Mouse (Mus musculus) spleen, adult 2 months (tissue): ENCODE data around the gene Hspb11. TPM values are rescaled to one million over a fixed set of nuclear protein-coding genes. Genes with fewer than 3 reads are reported as not detected.

Experiments
- DNase-seq, 2 experiments: peaks; one replicate each; pipeline versions ENCODE4 v3.0.0 to v3.0.0-alpha.2; 2012 to 2021; ENCODE audit warnings: low spot score in 2 of 2, low read depth in 1 of 2
- H3K27ac ChIP-seq: fragments of 200-500 bp; 2 replicates; pipeline ENCODE4 v1.5.1; 2012; ENCODE audit warnings: low read length, inconsistent platforms; ENCODE audit not compliant: insufficient read depth
- H3K27me3 ChIP-seq: fragments of 200-500 bp; 2 replicates; pipeline ENCODE4 v1.6.1; 2012; ENCODE audit warnings: mild to moderate bottlenecking, moderate library complexity, low read length, inconsistent platforms; ENCODE audit not compliant: control insufficient read depth, insufficient read depth
- H3K36me3 ChIP-seq: fragments of 200-500 bp; 2 replicates; pipeline ENCODE4 v1.6.1; 2012; ENCODE audit warnings: mild to moderate bottlenecking, low read length, inconsistent platforms; ENCODE audit not compliant: control insufficient read depth, insufficient read depth
- H3K4me1 ChIP-seq: fragments of 200-500 bp; 2 replicates; pipeline ENCODE4 v1.6.1; 2011; ENCODE audit warnings: inconsistent platforms; ENCODE audit not compliant: control insufficient read depth, insufficient read depth, insufficient read length
- H3K4me3 ChIP-seq: fragments of 200-500 bp; 2 replicates; pipeline ENCODE4 v1.5.1; 2011; ENCODE audit warnings: mild to moderate bottlenecking, inconsistent platforms; ENCODE audit not compliant: insufficient read depth, insufficient read length; ENCODE audit errors: extremely low read depth
- CTCF ChIP-seq: fragments of 200-500 bp; IDR thresholded peaks from 2 replicates; pipeline ENCODE4 v1.5.1; 2011; ENCODE audit warnings: mild to moderate bottlenecking, inconsistent platforms; ENCODE audit not compliant: insufficient read depth, insufficient read length, insufficient replicate concordance; ENCODE audit errors: extremely low read depth
- POLR2A ChIP-seq: fragments of 200-500 bp; IDR thresholded peaks from 2 replicates; pipeline ENCODE4 v1.6.1; 2011; ENCODE audit warnings: low read depth, low read length, inconsistent platforms
- WGBS: fragments of 180-500 bp; shearing (Covaris S2); methylation state at CpG from one replicate; pipeline ENCODE4 v1.1.7; 2018; 5-methylcytosine and 5-hydroxymethylcytosine counted together
- polyA plus RNA-seq: library from polyadenylated mRNA; depleted of rRNA; stranded (reverse); fragments of >200 nt; gene quantifications from 2 replicates; pipeline ENCODE4 v1.2.3, GENCODE M21; 2012

Gene Hspb11
- polyA plus RNA-seq, 1 experiment: 1.6 TPM

DNA sequence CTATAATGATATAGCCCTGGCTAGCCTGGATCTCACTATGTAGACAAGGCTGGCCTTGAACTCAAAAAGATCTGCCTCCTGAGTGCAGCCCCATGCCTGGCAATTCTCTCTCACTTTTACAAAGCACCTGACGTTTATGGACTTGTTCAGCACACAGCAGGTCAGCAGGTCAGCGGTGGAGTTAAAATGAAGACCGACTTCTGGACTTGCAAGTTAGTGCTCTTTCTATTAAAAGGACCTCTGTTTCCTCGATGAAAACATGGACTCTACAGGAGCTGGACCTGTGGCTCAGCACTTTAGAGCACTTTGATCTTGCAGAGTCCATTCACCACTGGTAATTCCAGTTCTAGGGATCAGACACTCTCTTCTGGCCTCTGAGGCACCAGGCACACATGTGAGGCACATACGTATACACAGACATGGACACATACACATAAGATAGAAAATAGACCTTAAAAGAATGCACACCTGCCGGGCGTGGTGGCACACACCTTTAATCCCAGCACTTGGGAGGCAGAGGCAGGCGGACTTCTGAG is 44.7 kb downstream of the Hspb11 start:
- TF ChIP-seq CTCF: no peak
- WGBS: 87% methylated on average over 8 of the region's 8 CpGs
- no peaks in the 10 kb centered on the region for H3K27me3 ChIP-seq
- DNase-seq: no peak
- no peaks in the 10 kb centered on the region for H3K4me1 ChIP-seq
- H3K4me3 ChIP-seq: no peak overlapping the region
- H3K36me3 ChIP-seq: no peaks in the 10 kb centered on the region
- H3K27ac ChIP-seq: no peak overlapping the region

DNA sequence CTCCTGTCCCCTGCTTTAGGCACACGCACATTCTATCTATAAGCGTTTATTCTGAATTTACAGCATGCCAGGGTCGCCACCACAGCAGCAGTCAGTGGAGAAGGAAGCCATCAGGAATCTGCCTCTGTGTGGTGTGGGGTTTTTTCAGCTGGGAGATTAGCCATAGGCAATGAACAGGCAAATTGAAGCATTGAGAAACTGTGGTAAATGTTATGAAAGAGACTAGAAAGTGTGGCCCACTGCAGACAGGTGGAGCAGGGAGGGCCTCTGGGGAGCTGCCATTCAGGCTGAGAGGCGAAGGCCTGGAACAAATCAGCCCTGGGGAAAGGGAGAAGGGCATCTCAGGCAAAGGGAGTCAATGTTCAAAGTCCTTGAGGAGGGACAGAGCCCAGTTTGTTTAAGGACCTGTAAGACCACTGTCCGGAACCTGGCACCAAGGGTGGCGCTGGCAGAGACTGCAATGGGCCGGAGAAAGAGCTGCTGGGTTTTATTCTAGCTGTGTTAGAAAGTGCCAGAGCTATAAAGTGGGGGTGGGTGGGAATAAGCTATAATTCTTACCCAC is 46.5 kb downstream of the Hspb11 start:
- no peak overlapping the region for H3K27ac ChIP-seq
- 91% methylated on average over 7 of the region's 7 CpGs for WGBS
- no peak for TF ChIP-seq CTCF
- TF ChIP-seq POLR2A: no peak

DNA sequence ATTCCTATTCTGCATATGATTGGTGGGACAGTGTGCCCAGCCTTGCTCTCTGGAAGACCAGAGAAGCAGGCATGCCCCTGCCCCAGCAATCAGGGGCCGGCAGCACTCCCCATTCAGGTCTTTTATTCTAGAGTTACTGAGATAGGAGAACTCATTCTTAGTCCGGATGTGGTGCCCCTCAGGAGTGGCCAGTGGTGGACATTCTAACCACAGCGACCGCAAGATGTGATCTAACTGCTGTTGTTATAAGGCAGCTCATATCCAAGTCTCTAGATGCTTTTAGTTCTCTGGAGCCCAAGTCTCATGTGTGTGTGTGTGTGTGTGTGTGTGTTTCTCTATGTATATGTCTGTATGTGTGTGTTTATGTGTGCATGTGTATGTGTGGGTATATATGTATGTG is 47.0 kb downstream of the Hspb11 start:
- Histone ChIP-seq H3K27me3 (no peaks in the 10 kb centered on the region), H3K36me3 (no peaks in the 10 kb centered on the region), H3K4me1 (no peaks in the 10 kb centered on the region), H3K4me3 (no peak overlapping the region), H3K27ac (no peak overlapping the region)
- WGBS: 68% methylated on average over 4 of the region's 4 CpGs
- TF ChIP-seq CTCF (no peak), POLR2A (no peak)
- DNase-seq: no peak

More for the DNA sequence above, 46.5 kb downstream of the Hspb11 start:
- Histone ChIP-seq H3K4me1 (no peaks in the 10 kb centered on the region), H3K4me3 (no peak overlapping the region), H3K27me3 (no peaks in the 10 kb centered on the region), H3K36me3 (no peaks in the 10 kb centered on the region)
- DNase-seq: no peak

DNA sequence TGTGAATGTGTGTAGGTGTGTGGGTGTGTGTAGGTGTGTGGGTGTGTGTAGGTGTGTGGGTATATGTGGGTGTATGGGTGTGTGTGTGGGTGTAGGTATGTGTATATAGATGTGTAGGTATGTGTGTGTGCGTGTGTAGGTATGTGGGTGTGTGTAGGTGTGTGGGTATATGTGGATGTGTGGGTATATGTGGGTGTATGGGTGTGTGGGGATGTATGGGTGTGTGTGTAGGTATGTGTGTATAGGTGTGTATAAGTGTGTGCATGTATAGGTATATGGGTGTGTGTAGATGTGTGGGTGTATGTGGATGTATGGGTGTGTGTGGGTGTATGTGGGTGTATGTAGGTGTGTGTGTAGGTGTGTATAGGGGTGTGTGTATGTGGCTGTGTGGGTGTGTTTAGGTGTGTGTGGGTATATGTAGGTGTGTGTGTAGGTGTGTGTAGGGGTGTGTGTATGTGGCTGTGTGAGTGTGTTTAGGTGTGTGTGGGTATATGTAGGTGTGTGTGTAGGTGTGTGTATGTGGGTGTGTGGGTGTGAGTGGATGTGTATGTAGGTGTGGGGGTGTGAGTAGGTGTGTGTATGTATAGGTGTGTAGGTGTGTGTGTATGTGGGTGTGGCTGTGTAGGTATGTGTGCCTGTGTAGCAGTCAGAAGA is 47.6 kb downstream of the Hspb11 start:
- Histone ChIP-seq H3K4me1 (no peaks in the 10 kb centered on the region), H3K27me3 (no peaks in the 10 kb centered on the region), H3K36me3 (no peaks in the 10 kb centered on the region), H3K27ac (no peak overlapping the region), H3K4me3 (no peak overlapping the region)
- TF ChIP-seq POLR2A (no peak), CTCF (no peak)
- no peak for DNase-seq
- WGBS: 85% methylated on average over 1 of the region's 1 CpGs

DNA sequence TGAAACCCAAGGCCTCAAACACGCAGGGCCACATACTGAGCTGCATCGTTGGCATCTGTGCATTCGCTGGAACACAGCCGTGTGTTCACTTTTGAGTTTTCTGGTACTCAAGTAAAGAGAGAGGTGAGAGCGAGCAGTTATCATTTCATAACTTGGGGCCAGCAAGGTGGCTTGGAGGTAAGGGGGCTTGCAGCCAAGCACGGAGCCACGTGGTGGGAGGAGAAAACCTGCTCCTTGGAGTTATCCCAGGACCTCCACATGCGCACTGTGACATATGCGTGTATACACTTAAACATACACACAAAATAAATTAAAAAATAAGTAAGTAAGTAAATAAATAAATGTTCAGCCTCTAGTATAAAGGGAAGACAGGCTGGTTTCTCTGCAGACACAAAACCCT is 48.8 kb downstream of the Hspb11 start:
- WGBS: 86% methylated on average over 9 of the region's 9 CpGs
- TF ChIP-seq CTCF (no peak), POLR2A (no peak)
- no peaks in the 10 kb centered on the region; the same call in 1 of the 2 replicates for H3K27me3 ChIP-seq
- no peak for DNase-seq
- H3K36me3 ChIP-seq: no peaks in the 10 kb centered on the region
- no peak overlapping the region for H3K4me3 ChIP-seq
- H3K27ac ChIP-seq: no peak overlapping the region
- no peaks in the 10 kb centered on the region for H3K4me1 ChIP-seq

DNA sequence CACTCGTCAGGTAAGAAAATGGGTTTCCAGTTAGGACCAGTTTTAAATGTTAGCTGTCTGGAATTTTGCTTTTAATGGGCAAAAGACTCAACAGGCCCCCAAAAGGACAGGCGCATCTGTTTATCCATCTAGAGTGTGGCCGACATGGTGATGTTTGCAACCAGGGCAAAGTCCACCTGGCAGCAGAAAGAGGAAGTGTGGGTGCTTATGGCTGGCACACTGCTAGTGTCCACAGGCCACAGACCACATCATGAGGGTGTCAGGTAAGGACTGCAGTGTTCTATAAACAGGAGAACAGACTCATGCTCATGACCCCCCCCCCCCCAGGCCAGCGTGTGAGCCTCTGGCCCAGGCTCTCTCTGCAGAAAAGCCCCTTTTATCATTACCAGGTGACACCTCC is 49.4 kb downstream of the Hspb11 start:
- 48% methylated on average over 4 of the region's 4 CpGs for WGBS
- Histone ChIP-seq H3K36me3 (no peaks in the 10 kb centered on the region), H3K27me3 (no peaks in the 10 kb centered on the region; the same call in 1 of the 2 replicates), H3K4me3 (no peak overlapping the region), H3K4me1 (no peaks in the 10 kb centered on the region), H3K27ac (no peak overlapping the region)
- TF ChIP-seq POLR2A (no peak), CTCF (no peak)
- no peak for DNase-seq

DNA sequence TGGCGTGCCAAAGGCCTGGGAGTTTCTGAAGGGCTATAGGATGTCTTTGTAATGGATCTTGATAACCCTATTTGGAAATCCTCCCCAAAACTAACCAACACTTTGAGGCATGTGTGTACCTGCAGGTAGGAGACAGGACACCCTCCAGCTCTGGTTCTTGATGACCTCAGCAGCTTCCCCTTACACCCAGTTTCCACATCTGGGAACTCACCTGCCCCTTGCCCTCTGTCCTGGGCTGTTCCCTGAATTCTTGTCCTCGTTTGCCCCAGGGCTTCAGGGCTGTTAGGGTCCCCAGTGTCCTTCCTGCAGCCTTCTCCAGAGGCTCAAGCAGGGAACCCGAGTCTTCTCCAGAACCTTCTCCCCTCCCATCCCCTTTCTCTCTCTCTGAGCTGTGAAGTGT is 50.1 kb downstream of the Hspb11 start:
- 77% methylated on average over 3 of the region's 3 CpGs for WGBS
- no peak overlapping the region for H3K27ac ChIP-seq

More for the DNA sequence above, 50.1 kb downstream of the Hspb11 start:
- Histone ChIP-seq H3K27me3 (no peaks in the 10 kb centered on the region; the same call in 1 of the 2 replicates), H3K36me3 (no peaks in the 10 kb centered on the region), H3K4me1 (no peaks in the 10 kb centered on the region), H3K4me3 (no peak overlapping the region)
- no peak for DNase-seq
- TF ChIP-seq CTCF (no peak), POLR2A (no peak)
